In the genomic region with DNA sequence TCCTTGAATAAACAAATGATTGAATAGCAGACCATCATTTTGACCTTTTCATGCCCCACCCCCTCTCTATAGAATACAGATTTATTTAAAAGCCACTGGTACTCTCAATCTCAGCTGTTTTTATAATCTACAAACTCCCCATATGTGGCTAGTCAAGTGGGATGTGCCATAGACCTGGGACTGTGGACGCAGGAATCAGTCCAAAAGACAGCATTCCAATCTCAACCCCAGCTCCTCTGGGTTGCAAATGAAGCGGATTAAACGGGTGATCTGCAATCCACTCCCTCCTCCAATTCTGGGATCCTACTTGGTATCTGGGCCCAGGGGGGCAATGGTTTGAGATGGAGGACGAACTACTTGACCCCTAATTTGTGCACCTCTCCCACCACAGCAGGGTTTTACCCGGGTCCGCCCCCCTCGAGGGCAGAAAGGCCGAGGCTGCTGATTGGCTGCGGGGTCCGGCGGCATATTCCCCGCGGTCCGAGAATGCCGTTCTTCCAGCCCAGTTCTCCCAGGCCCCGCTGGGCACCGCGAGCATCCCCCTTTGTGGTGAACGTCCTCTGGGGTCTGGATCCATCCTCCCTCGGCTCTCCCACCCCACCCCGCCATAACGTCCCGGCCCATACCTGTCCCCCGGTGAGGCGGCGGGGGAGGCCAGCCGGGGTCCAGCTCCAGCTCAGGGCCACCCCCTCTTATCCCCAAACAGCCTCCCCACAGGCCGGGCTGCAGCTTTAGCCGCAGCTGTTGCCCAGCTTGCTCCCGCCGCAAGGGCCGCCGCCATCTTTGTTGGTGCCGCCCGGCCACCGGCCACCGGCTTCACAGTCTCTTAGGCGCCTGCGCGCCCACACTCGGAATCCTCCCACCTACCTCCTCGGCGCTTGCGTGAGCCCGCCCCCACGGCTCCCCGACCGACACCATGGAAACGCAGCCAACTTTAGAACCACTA, we compare ENCODE assay signal across 7 mouse cellular contexts. TPM values are rescaled to one million over a fixed set of nuclear protein-coding genes. Genes with fewer than 3 reads are reported as not detected.
DNase-seq lines count a peak whose midpoint lies in the region; ATAC-seq lines count a peak whose summit lies in the region.

A gene (minus strand): TSS at position 856 of the 946 bp plus-strand sequence.

- peak within 1 kb of the TSS; percentile 71 for H3K4me3 ChIP-seq in intestine, embryonic 16.5 days (ENCODE audit: low read length)
- H3K4me3 ChIP-seq in midbrain, embryonic 11.5 days (ENCODE audit: low read depth, low read length) = peak within 1 kb of the TSS; percentile 81

- H3K9ac ChIP-seq in intestine, embryonic 16.5 days (ENCODE audit: low read depth, low read length) = peak within 1 kb of the TSS; percentile 90
- peak within 1 kb of the TSS; percentile 97 for H3K9ac ChIP-seq in midbrain, embryonic 11.5 days (ENCODE audit: low read length)

- no peaks in the 10 kb centered on the region for H3K27me3 ChIP-seq in intestine, embryonic 16.5 days (replicated peaks; ENCODE audit: control insufficient read depth, insufficient read depth, low read length)
- no peaks in the 10 kb centered on the region for H3K27me3 ChIP-seq in midbrain, embryonic 11.5 days (ENCODE audit: control insufficient read depth, insufficient read depth, low read length)

- DNase-seq in adrenal gland, adult 2 months = peak; percentile 97
- DNase-seq in embryo, embryonic 11.5 days (ENCODE audit: low read depth, low spot score) = peak; percentile 90
- DNase-seq in gastrocnemius, postnatal 4 days (ENCODE audit: low spot score in 2 of 2) = peak; percentile 89 to 94
- peak; percentile 94 to 95 for DNase-seq in left cerebral cortex, postnatal 36 days (ENCODE audit: low spot score in 2 of 2)
- DNase-seq in midbrain, embryonic 11.5 days (ENCODE audit: low spot score, missing footprints) = peak; percentile 99
- DNase-seq in skeletal muscle tissue, adult 2 months (ENCODE audit: low read depth, low spot score) = peak; percentile 89

- intact Hi-C loops in left cerebral cortex, postnatal 36 days (cut with DNase I) = loop anchor here (2.0 kb wide), 1 partner anchor 17 kb away; a partner anchor contains a TSS

- H3K4me2 ChIP-seq in intestine, embryonic 16.5 days (ENCODE audit: low read depth, low read length) = peak within 1 kb of the TSS; percentile 73
- peak within 1 kb of the TSS; percentile 54 for H3K4me2 ChIP-seq in midbrain, embryonic 11.5 days

- peak within 1 kb of the TSS; percentile 74 for H3K27ac ChIP-seq in intestine, embryonic 16.5 days (ENCODE audit: low read length)
- peak within 1 kb of the TSS; percentile 94 for H3K27ac ChIP-seq in midbrain, embryonic 11.5 days (ENCODE audit: low read depth, low read length)

- under 1% methylated on average over 45 of the region's 49 CpGs for WGBS in intestine, embryonic 16.5 days
- 1% methylated on average over 49 of the region's 49 CpGs for WGBS in midbrain, embryonic 11.5 days

- peaks cover 8% of the 10 kb centered on the region; the same call in 1 of the 2 replicates for H3K36me3 ChIP-seq in intestine, embryonic 16.5 days (ENCODE audit: control insufficient read depth, insufficient read depth, low read length)
- peaks cover 14% of the 10 kb centered on the region for H3K36me3 ChIP-seq in midbrain, embryonic 11.5 days (ENCODE audit: control insufficient read depth, insufficient read depth, low read length)

- no peaks in the 10 kb centered on the region for H3K9me3 ChIP-seq in intestine, embryonic 16.5 days (ENCODE audit: control insufficient read depth, low read length)
- no peaks in the 10 kb centered on the region for H3K9me3 ChIP-seq in midbrain, embryonic 11.5 days (ENCODE audit: control insufficient read depth, low read length)

- peaks cover 9% of the 10 kb centered on the region for H3K4me1 ChIP-seq in intestine, embryonic 16.5 days (ENCODE audit: control insufficient read depth, insufficient read depth, low read length)
- peaks cover 14% of the 10 kb centered on the region for H3K4me1 ChIP-seq in midbrain, embryonic 11.5 days (ENCODE audit: control insufficient read depth, insufficient read depth, low read length)

- peak; percentile 95 for ATAC-seq in intestine, embryonic 16.5 days
- peak; percentile 97 for ATAC-seq in midbrain, embryonic 11.5 days (ENCODE audit: low FRiP score)

RNA-seq across cellular contexts. Expression of the gene that starts here (rescaled TPM):
- total RNA-seq in adrenal gland, adult 2 months (2021) = 10 to 100 TPM; 37.5 to 44.9 TPM
- polyA plus RNA-seq in adrenal gland, adult 2 months (2012; rRNA removed) = 61.3 and 61.5 TPM in 2 replicates
- 10 to 100 TPM; 22.2 to 22.3 TPM for total RNA-seq in gastrocnemius, postnatal 4 days (2021)
- 50.8 and 53.2 TPM in 2 replicates for polyA plus RNA-seq in intestine, embryonic 16.5 days (2015; fragmentation: Nextera tagmentation; extraction: Ambion mirVana)
- 10 to 100 TPM; 50.9 to 65.6 TPM for total RNA-seq in left cerebral cortex, postnatal 36 days (2021)
- polyA plus RNA-seq in midbrain, embryonic 11.5 days (2014; fragmentation: Nextera tagmentation; extraction: Ambion mirVana) = 84.7 and 88.6 TPM in 2 replicates

Comparison
In these comparisons a context has a peak if more than half of its experiments do, and no peak if none do; other contexts are left out.
1. Peak in every context shown above with its lines: DNase-seq, ATAC-seq, H3K4me3 ChIP-seq and H3K27ac ChIP-seq.